Mouse (Mus musculus): ENCODE results near the gene Tctn3. TPM values are rescaled to one million over a fixed set of nuclear protein-coding genes. Genes with fewer than 3 reads are reported as not detected.
"Not testable (repeated sequence)": the region's sequence is repeated elsewhere in the genome, so short reads cannot be mapped to it uniquely, and the experiment has no call there.

The Tctn3 gene
- polyA plus RNA-seq, 1 experiment from 2014 or later, result 11.9 TPM

- Histone ChIP-seq H3K9me3 (replicated peaks) (peaks cover 5% of the 10 kb centered on the region), H3K4me1 (no peaks in the 10 kb centered on the region), H3K27ac (replicated peaks) (no peak overlapping the region), H3K27me3 (ENCODE audit: low read depth, poor library complexity, severe bottlenecking) (no peaks in the 10 kb centered on the region), H3K4me3 (no peak overlapping the region), H3K36me3 (peaks cover 100% of the 10 kb centered on the region)
- 86% methylated on average over 5 of the region's 5 CpGs for WGBS
- DNase-seq (ENCODE audit: low spot score), result no peak
Measured at GRCm38 (mm10) chr19:40575438-40575837, 36.6 kb downstream of the Tctn3 start.

- H3K9me3 ChIP-seq (replicated peaks), result peaks cover 14% of the 10 kb centered on the region
- no peaks in the 10 kb centered on the region for H3K4me1 ChIP-seq
- H3K36me3 ChIP-seq, result peaks cover 100% of the 10 kb centered on the region
- H3K27me3 ChIP-seq (ENCODE audit: low read depth, poor library complexity, severe bottlenecking), result no peaks in the 10 kb centered on the region
- 97% methylated on average over 9 of the region's 9 CpGs for WGBS
- H3K27ac ChIP-seq (replicated peaks), result no peak overlapping the region
- H3K4me3 ChIP-seq, result no peak overlapping the region
- DNase-seq (ENCODE audit: low spot score), result no peak
Measured at GRCm38 (mm10) chr19:40570726-40571125, 41.3 kb downstream of the Tctn3 start.

GRCm38 (mm10) chr19:40567616-40568015 is 44.4 kb downstream of the Tctn3 start:
- Histone ChIP-seq H3K27ac (replicated peaks) (no peak overlapping the region), H3K27me3 (ENCODE audit: low read depth, poor library complexity, severe bottlenecking) (no peaks in the 10 kb centered on the region), H3K9me3 (replicated peaks) (peaks cover 14% of the 10 kb centered on the region), H3K36me3 (peaks cover 98% of the 10 kb centered on the region), H3K4me1 (no peaks in the 10 kb centered on the region), H3K4me3 (no peak overlapping the region)
- DNase-seq (ENCODE audit: low spot score), result no peak
- WGBS, result 99% methylated on average over 3 of the region's 3 CpGs

GRCm38 (mm10) chr19:40563880-40564645 is 48.0 kb downstream of the Tctn3 start:
- no peak for DNase-seq (ENCODE audit: low spot score)
- Histone ChIP-seq H3K4me3 (no peak overlapping the region), H3K27ac (replicated peaks) (no peak overlapping the region), H3K4me1 (no peaks in the 10 kb centered on the region), H3K36me3 (peaks cover 74% of the 10 kb centered on the region), H3K9me3 (replicated peaks) (no peaks in the 10 kb centered on the region), H3K27me3 (ENCODE audit: low read depth, poor library complexity, severe bottlenecking) (no peaks in the 10 kb centered on the region)
- WGBS, result 89% methylated on average over 10 of the region's 10 CpGs

- not testable (repeated sequence) for H3K27me3 ChIP-seq (ENCODE audit: low read depth, poor library complexity, severe bottlenecking); DNase-seq (ENCODE audit: low spot score); H3K9me3 ChIP-seq (replicated peaks); H3K4me1 ChIP-seq; H3K4me3 ChIP-seq; H3K27ac ChIP-seq (replicated peaks)
- peaks cover 70% of the 10 kb centered on the region for H3K36me3 ChIP-seq
- 69% methylated on average over 15 of the region's 31 CpGs for WGBS
Measured at GRCm38 (mm10) chr19:40561521-40561920, 50.5 kb downstream of the Tctn3 start.

GRCm38 (mm10) chr19:40556029-40556428 is 56.0 kb downstream of the Tctn3 start:
- no peaks in the 10 kb centered on the region for H3K27me3 ChIP-seq (ENCODE audit: low read depth, poor library complexity, severe bottlenecking)
- H3K4me3 ChIP-seq, result no peak overlapping the region
- H3K27ac ChIP-seq (replicated peaks), result no peak overlapping the region
- 88% methylated on average over 7 of the region's 7 CpGs for WGBS
- H3K36me3 ChIP-seq, result peaks cover 75% of the 10 kb centered on the region
- no peaks in the 10 kb centered on the region; the same call in 1 of the 2 replicates for H3K9me3 ChIP-seq (replicated peaks)
- no peak for DNase-seq (ENCODE audit: low spot score)
- no peaks in the 10 kb centered on the region for H3K4me1 ChIP-seq

GRCm38 (mm10) chr19:40555136-40555535 is 56.9 kb downstream of the Tctn3 start:
- peaks cover under 1% of the 10 kb centered on the region; the same call in 1 of the 2 replicates for H3K4me1 ChIP-seq
- DNase-seq (ENCODE audit: low spot score), result no peak
- H3K27me3 ChIP-seq (ENCODE audit: low read depth, poor library complexity, severe bottlenecking), result no peaks in the 10 kb centered on the region
- peaks cover 84% of the 10 kb centered on the region for H3K36me3 ChIP-seq
- H3K4me3 ChIP-seq, result no peak overlapping the region
- WGBS, result 99% methylated on average over 8 of the region's 8 CpGs
- H3K9me3 ChIP-seq (replicated peaks), result no peaks in the 10 kb centered on the region; the same call in 1 of the 2 replicates
- H3K27ac ChIP-seq (replicated peaks), result no peak overlapping the region

DNA sequence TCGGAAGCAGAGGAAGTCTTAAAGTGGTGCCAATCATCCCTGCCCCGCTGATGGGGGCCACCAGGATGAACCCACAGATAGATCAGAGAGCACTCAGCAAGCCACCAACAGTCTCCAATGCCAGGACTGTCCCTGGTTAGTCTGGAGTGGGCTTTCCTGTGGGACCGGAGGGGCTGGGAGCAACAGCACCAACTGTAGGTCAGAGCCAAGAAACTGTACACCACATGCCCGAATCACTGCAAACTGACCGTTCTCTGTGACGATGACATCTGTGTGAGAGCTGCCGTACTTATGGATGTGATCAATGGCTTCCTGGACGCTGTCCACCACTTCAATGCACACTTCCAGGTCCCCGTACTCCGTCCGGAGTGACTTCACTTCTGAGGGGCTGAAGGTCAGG is 57.7 kb downstream of the Tctn3 start:
- H3K9me3 ChIP-seq (replicated peaks), result no peaks in the 10 kb centered on the region; the same call in 1 of the 2 replicates
- 96% methylated on average over 11 of the region's 11 CpGs for WGBS
- H3K27ac ChIP-seq (replicated peaks), result no peak overlapping the region
- H3K4me3 ChIP-seq, result no peak overlapping the region
- peaks cover 89% of the 10 kb centered on the region for H3K36me3 ChIP-seq
- H3K4me1 ChIP-seq, result peaks cover 9% of the 10 kb centered on the region
- no peaks in the 10 kb centered on the region for H3K27me3 ChIP-seq (ENCODE audit: low read depth, poor library complexity, severe bottlenecking)
- DNase-seq (ENCODE audit: low spot score), result no peak

DNA sequence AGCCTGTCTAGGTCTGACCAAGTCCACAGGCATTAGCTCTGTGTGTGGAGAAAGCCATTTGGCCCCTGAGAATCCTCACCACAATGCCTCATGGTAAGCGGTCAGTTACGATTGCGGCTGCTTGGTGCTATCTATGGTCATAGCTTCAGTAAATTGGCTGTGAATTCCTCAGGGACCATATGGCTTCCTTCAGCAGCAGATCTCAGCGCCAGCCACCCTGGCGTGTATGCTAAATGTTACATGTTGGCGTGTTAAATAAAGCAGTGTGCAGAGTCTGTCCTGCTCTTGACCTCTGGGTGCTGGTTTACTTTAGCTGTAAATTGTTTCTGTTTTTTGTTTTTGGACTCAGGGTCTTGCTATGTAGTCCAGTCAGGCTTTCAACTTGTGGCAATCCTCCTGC is 58.2 kb downstream of the Tctn3 start:
- Histone ChIP-seq H3K27me3 (ENCODE audit: low read depth, poor library complexity, severe bottlenecking) (no peaks in the 10 kb centered on the region), H3K36me3 (peaks cover 89% of the 10 kb centered on the region), H3K27ac (replicated peaks) (no peak overlapping the region), H3K4me1 (peaks cover 14% of the 10 kb centered on the region), H3K4me3 (no peak overlapping the region), H3K9me3 (replicated peaks) (no peaks in the 10 kb centered on the region; the same call in 1 of the 2 replicates)
- 92% methylated on average over 6 of the region's 6 CpGs for WGBS
- DNase-seq (ENCODE audit: low spot score), result no peak

GRCm38 (mm10) chr19:40553014-40553789 is 58.8 kb downstream of the Tctn3 start:
- no peak overlapping the region for H3K27ac ChIP-seq (replicated peaks)
- no peak overlapping the region for H3K4me3 ChIP-seq
- H3K9me3 ChIP-seq (replicated peaks), result no peaks in the 10 kb centered on the region; the same call in 1 of the 2 replicates
- H3K4me1 ChIP-seq, result peaks cover 20% of the 10 kb centered on the region
- no peaks in the 10 kb centered on the region for H3K27me3 ChIP-seq (ENCODE audit: low read depth, poor library complexity, severe bottlenecking)
- DNase-seq (ENCODE audit: low spot score), result no peak
- 92% methylated on average over 14 of the region's 14 CpGs for WGBS
- H3K36me3 ChIP-seq, result peaks cover 86% of the 10 kb centered on the region

GRCm38 (mm10) chr19:40549516-40550135 is 62.4 kb downstream of the Tctn3 start:
- no peaks in the 10 kb centered on the region for H3K9me3 ChIP-seq (replicated peaks)

DNA sequence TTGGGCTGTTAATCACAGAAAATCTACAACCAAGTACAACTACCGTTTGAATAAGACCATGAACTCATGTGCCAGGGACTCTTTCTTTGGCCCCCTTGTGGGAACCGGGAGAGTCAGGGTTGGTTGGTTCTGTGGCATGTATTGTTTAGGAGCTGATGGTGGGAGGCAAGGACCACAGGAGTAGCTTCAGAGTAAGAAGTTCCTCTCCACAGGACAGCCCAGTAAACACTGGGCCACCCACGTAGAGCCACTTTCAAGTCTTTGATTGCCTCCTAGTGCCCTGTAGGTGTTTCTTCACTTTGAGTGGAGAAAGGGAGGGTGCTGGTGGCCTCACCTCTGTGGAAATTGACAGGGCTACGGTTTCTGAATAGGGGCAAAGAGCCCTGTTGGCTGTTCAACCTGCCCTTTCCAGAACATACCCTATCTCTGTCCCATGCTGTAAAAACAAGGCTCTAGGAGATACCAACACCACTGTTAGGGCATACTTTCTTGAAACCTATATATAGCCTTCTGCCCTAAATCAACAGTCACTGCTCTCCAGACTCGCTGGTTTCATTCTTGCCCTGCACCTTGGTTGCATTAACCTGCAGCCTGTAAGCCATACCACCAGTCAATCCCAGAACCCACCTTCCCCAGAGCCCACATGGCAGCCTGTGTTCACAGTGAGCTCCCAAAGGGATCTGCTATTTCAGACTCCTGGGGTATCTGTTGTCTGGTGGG is 63.1 kb downstream of the Tctn3 start:
- peaks cover 21% of the 10 kb centered on the region for H3K4me1 ChIP-seq
- H3K36me3 ChIP-seq, result peaks cover 43% of the 10 kb centered on the region
- no peak overlapping the region for H3K4me3 ChIP-seq
- 34% methylated on average over 5 of the region's 5 CpGs for WGBS
- DNase-seq (ENCODE audit: low spot score), result peak; percentile 31
- H3K27me3 ChIP-seq (ENCODE audit: low read depth, poor library complexity, severe bottlenecking), result 0 out of 2 replicates have a peak, but pooled peaks cover 8% of the 10 kb centered on the region
- no peaks in the 10 kb centered on the region for H3K9me3 ChIP-seq (replicated peaks)
- 0 out of 2 replicates have a peak overlapping the region, but pooled peaks have one; percentile 4 for H3K27ac ChIP-seq (replicated peaks)

More at GRCm38 (mm10) chr19:40549516-40550135, 62.4 kb downstream of the Tctn3 start:
- WGBS, result 53% methylated on average over 6 of the region's 6 CpGs
- H3K36me3 ChIP-seq, result peaks cover 50% of the 10 kb centered on the region
- peaks cover 21% of the 10 kb centered on the region for H3K4me1 ChIP-seq
- H3K27me3 ChIP-seq (ENCODE audit: low read depth, poor library complexity, severe bottlenecking), result 0 out of 2 replicates have a peak, but pooled peaks cover 8% of the 10 kb centered on the region
- DNase-seq (ENCODE audit: low spot score), result no peak
- no peak overlapping the region for H3K4me3 ChIP-seq
- 0 out of 2 replicates have a peak overlapping the region, but pooled peaks have one; percentile 4 for H3K27ac ChIP-seq (replicated peaks)
